Mouse (Mus musculus): ENCODE measurements around the gene Zfp212.
"Not testable (repeated sequence)": the region's sequence is repeated elsewhere in the genome, so short reads cannot be mapped to it uniquely, and the experiment has no call there.

The Zfp212 gene

GRCm38 (mm10) chr6:47942461-47942860, 22.2 kb downstream of the Zfp212 start:
- no peak for DNase-seq (ENCODE audit: low read depth, low spot score)

- peak; percentile 56 for DNase-seq (ENCODE audit: low read depth, low spot score)
Observed at GRCm38 (mm10) chr6:47943021-47943691, 22.9 kb downstream of the Zfp212 start.

- no peak for DNase-seq (ENCODE audit: low read depth, low spot score)
Observed at GRCm38 (mm10) chr6:47943721-47944120, 23.4 kb downstream of the Zfp212 start.

- no peak for DNase-seq (ENCODE audit: low read depth, low spot score)
Observed at GRCm38 (mm10) chr6:47947388-47947787, 27.1 kb downstream of the Zfp212 start.

GRCm38 (mm10) chr6:47953191-47953726, 33.0 kb downstream of the Zfp212 start, which contains the start of gene Zfp956:
Gene Zfp956 (plus strand): TSS chr6:47953390.
- peak; percentile 91 for DNase-seq (ENCODE audit: low read depth, low spot score)

GRCm38 (mm10) chr6:47954425-47954824, 34.1 kb downstream of the Zfp212 start:
- DNase-seq (ENCODE audit: low read depth, low spot score) = no peak

- peak; percentile 64 for DNase-seq (ENCODE audit: low read depth, low spot score)
Observed at GRCm38 (mm10) chr6:47957816-47958215, 37.5 kb downstream of the Zfp212 start.

- no peak for DNase-seq (ENCODE audit: low read depth, low spot score)
Observed at GRCm38 (mm10) chr6:47960685-47961421, 40.6 kb downstream of the Zfp212 start.

GRCm38 (mm10) chr6:47963051-47963450, 42.8 kb downstream of the Zfp212 start:
- DNase-seq (ENCODE audit: low read depth, low spot score) = no peak

- not testable (repeated sequence) for DNase-seq (ENCODE audit: low read depth, low spot score)
Observed at GRCm38 (mm10) chr6:47968166-47968565, 47.9 kb downstream of the Zfp212 start.

GRCm38 (mm10) chr6:47974599-47974998, 54.3 kb downstream of the Zfp212 start:
- DNase-seq (ENCODE audit: low read depth, low spot score) = no peak

- peak; percentile 65 for DNase-seq (ENCODE audit: low read depth, low spot score)
Observed at GRCm38 (mm10) chr6:47978897-47979368, 58.7 kb downstream of the Zfp212 start.

Data from skeletal muscle tissue, adult 2 months (tissue).